Mouse (Mus musculus): ENCODE data around the gene Fgd2. TPM values are rescaled to one million over a fixed set of nuclear protein-coding genes. Genes with fewer than 3 reads are reported as not detected.
"Not testable (repeated sequence)": the region's sequence is repeated elsewhere in the genome, so short reads cannot be mapped to it uniquely, and the experiment has no call there.

The Fgd2 gene
- polyA plus RNA-seq, 1 experiment, result 268 TPM

DNA sequence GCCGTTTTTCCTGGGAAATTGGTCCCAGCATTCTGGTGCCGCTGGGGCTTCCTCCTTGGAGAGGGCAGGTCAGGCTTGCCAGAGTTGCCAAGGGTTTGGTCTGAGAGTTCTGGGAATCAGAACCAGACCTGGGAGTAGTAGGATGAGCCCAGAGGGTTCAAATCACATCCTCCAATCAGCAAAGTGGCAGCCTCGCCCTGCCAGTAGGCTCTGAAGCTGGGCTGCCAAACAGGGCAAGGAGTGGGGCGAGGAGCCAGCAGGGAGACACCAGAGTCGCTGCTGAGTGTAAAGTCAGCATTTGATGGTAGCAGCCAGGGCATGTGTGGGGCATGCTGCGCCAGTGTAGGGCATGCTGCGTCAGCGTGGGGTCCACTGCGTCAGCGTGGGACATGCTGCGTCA is 28.3 kb downstream of the Fgd2 start:
- peaks cover 8% of the 10 kb centered on the region; the same call in 1 of the 2 replicates for H3K4me1 ChIP-seq (ENCODE audit: control insufficient read depth, insufficient read depth, insufficient read length)
- no peak overlapping the region for H3K4me3 ChIP-seq (ENCODE audit: extremely low read depth, insufficient read depth, insufficient read length)
- no peak overlapping the region for H3K27ac ChIP-seq (ENCODE audit: insufficient read depth, low read length)
- 89% methylated on average over 11 of the region's 11 CpGs for WGBS
- no peaks in the 10 kb centered on the region for H3K36me3 ChIP-seq (ENCODE audit: control insufficient read depth, insufficient read depth, low read length)
- DNase-seq (ENCODE audit: low read depth in 1 of 2, low spot score in 2 of 2), result no peak
- no peaks in the 10 kb centered on the region for H3K27me3 ChIP-seq (ENCODE audit: control insufficient read depth, insufficient read depth, low read length)
- no peak for TF ChIP-seq CTCF (IDR thresholded peaks at IDR 0.05; ENCODE audit: extremely low read depth, insufficient read depth, insufficient read length, insufficient replicate concordance)
- TF ChIP-seq POLR2A (IDR thresholded peaks at IDR 0.05; ENCODE audit: low read depth, low read length), result no peak

DNA sequence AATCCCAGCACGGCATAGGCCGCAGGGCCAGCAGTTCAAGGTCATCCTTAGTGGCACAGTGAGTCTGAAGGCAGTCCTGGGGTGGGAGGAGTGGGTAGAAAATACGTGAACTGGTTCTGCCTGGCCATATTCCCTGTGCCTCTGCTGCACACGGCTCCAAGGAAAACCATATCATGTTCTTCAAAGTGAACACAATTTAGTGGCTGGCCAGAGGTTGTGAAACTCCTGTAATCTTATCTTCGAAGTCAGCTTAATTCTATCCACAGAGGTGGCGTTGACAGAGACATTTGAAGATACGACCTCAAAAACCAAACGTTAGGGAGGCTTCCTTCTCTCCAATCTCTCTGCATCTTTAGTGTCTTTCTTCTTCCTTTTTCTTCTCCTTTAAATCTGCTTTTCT is 30.6 kb downstream of the Fgd2 start:
- TF ChIP-seq CTCF (IDR thresholded peaks at IDR 0.05; ENCODE audit: extremely low read depth, insufficient read depth, insufficient read length, insufficient replicate concordance), result no peak
- TF ChIP-seq POLR2A (IDR thresholded peaks at IDR 0.05; ENCODE audit: low read depth, low read length), result no peak
- Histone ChIP-seq H3K27me3 (ENCODE audit: control insufficient read depth, insufficient read depth, low read length) (no peaks in the 10 kb centered on the region), H3K4me1 (ENCODE audit: control insufficient read depth, insufficient read depth, insufficient read length) (peaks cover 28% of the 10 kb centered on the region), H3K36me3 (ENCODE audit: control insufficient read depth, insufficient read depth, low read length) (no peaks in the 10 kb centered on the region), H3K4me3 (ENCODE audit: extremely low read depth, insufficient read depth, insufficient read length) (no peak overlapping the region), H3K27ac (ENCODE audit: insufficient read depth, low read length) (no peak overlapping the region)
- DNase-seq (ENCODE audit: low read depth in 1 of 2, low spot score in 2 of 2), result no peak
- WGBS, result 64% methylated on average over 8 of the region's 8 CpGs

DNA sequence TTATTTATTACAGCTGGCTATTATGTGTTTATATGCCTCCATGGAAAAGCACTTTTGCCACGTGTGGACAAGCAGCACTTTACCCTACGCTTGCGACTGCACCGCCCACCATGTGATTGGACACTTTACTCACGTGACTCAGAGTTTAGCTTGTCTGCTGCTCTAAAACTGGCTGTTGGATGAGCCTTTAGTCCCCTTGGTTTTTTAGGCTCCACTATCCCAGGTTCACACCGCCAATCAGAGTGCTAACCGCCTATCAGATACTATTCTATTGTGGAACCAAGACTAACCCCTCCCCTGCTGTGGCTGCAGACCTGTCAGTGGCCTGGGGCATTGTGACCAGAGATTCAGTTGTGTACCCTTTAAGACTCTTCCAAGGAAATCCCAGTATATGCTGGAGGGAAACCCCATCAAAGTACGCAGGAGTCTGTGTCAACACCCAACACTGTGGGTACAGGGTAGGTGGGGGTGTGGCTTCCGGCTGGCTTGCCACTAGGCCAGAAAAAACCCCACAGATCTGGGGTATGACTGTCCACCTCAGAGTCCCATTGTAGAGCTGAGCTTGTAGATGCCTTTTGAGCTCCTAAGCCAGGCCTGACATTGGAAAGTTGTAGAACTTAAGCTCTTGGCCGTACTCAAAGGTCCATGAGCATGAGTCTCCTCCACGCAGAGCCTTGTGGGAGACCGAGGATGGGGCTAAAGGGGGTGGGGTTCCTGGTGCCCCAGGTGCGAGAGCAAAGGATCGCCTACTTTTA is 32.8 kb downstream of the Fgd2 start:
- no peak overlapping the region; the same call in 1 of the 2 replicates for H3K4me3 ChIP-seq (ENCODE audit: extremely low read depth, insufficient read depth, insufficient read length)
- WGBS, result 26% methylated on average over 14 of the region's 14 CpGs
- H3K27me3 ChIP-seq (ENCODE audit: control insufficient read depth, insufficient read depth, low read length), result no peaks in the 10 kb centered on the region
- no peaks in the 10 kb centered on the region for H3K36me3 ChIP-seq (ENCODE audit: control insufficient read depth, insufficient read depth, low read length)
- DNase-seq (ENCODE audit: low read depth in 1 of 2, low spot score in 2 of 2), result peak; percentile 60 to 71
- peaks cover 40% of the 10 kb centered on the region for H3K4me1 ChIP-seq (ENCODE audit: control insufficient read depth, insufficient read depth, insufficient read length)
- TF ChIP-seq CTCF (IDR thresholded peaks at IDR 0.05; ENCODE audit: extremely low read depth, insufficient read depth, insufficient read length, insufficient replicate concordance) (no peak), POLR2A (IDR thresholded peaks at IDR 0.05; ENCODE audit: low read depth, low read length) (no peak)
- peak overlapping the region; percentile 92 for H3K27ac ChIP-seq (ENCODE audit: insufficient read depth, low read length)

DNA sequence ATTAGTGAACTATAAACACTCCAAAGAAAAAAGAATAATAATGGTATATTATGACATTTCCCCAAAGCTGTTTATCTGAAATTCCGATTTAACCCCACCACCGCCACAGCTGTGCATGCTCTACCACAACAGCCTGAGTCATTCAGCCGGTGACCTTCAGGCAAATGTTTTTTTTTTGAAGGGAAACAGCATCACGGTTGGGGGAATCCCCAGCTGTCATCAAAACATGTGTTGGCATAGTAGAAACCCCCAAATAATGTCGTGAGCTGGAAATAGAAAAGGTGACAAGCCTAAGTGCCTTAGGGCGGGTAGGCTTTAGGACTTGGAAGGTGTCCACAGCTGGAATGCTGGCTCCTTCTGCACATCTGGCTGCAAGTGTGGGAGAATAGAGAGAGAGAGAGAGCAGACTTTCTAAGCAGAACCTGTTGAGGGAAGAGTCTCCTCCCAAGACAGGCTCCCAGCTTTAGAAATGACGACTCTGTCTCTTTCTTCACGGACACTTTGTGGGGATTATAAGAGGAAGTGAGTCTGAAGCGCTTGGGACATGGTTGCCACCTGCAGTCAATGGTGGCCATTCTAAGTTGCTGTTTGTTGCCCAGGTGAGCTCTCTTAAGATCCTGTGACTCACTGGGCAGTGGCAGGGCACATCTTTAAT is 33.5 kb downstream of the Fgd2 start:
- TF ChIP-seq CTCF (IDR thresholded peaks at IDR 0.05; ENCODE audit: extremely low read depth, insufficient read depth, insufficient read length, insufficient replicate concordance) (no peak), POLR2A (IDR thresholded peaks at IDR 0.05; ENCODE audit: low read depth, low read length) (no peak)
- WGBS, result 2% methylated on average over 9 of the region's 9 CpGs
- Histone ChIP-seq H3K27ac (ENCODE audit: insufficient read depth, low read length) (peak overlapping the region; percentile 92), H3K4me3 (ENCODE audit: extremely low read depth, insufficient read depth, insufficient read length) (no peak overlapping the region), H3K27me3 (ENCODE audit: control insufficient read depth, insufficient read depth, low read length) (no peaks in the 10 kb centered on the region), H3K36me3 (ENCODE audit: control insufficient read depth, insufficient read depth, low read length) (no peaks in the 10 kb centered on the region), H3K4me1 (ENCODE audit: control insufficient read depth, insufficient read depth, insufficient read length) (peaks cover 40% of the 10 kb centered on the region)
- DNase-seq (ENCODE audit: low read depth in 1 of 2, low spot score in 2 of 2), result peak; percentile 80 to 90

DNA sequence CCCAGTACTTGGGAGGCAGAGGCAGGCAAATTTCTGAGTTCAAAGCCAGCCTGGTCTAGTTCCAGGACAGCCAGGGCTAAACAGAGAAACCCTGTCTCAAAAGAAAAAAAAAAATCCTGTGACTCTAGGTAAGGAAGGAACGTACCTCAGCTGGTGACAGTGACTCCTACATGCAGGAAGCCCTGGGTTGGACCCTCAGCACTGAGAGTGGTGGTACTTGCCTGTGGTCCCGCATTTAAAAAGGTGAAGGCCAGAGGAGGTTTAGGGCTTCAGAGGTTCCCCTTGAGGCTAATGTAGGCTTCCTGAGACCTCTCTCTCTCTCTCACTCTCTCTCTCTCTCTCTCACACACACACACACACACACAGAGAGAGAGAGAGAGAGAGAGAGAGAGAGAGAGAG is 34.0 kb downstream of the Fgd2 start:
- WGBS, result 22% methylated on average over 2 of the region's 2 CpGs
- not testable (repeated sequence) for H3K27me3 ChIP-seq (ENCODE audit: control insufficient read depth, insufficient read depth, low read length); H3K36me3 ChIP-seq (ENCODE audit: control insufficient read depth, insufficient read depth, low read length); H3K4me3 ChIP-seq (ENCODE audit: extremely low read depth, insufficient read depth, insufficient read length)
- DNase-seq (ENCODE audit: low read depth in 1 of 2, low spot score in 2 of 2), result peak in 1 of 2 experiments; percentile 31
- H3K27ac ChIP-seq (ENCODE audit: insufficient read depth, low read length), result peak overlapping the region; percentile 92
- H3K4me1 ChIP-seq (ENCODE audit: control insufficient read depth, insufficient read depth, insufficient read length), result peaks cover 40% of the 10 kb centered on the region

DNA sequence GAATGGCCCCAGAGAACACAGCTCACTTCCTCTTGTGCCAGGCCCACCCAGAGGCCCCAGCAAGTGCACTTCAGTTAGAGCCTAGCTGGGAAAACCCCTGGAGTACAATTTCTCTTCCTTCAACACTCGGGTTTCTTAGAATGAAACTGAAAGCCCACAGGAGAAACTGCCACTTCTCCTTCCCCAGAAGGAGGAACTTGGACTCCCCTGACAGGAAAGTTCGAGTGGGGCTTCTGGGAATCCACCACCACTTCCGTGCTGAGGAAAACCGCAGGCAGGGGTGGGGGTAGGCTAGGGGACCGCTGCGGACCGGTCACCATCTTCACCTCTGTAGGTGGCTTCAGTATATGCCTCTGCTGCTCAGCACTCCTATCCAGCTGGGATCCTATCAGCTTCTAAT is 34.7 kb downstream of the Fgd2 start:
- Histone ChIP-seq H3K27me3 (ENCODE audit: control insufficient read depth, insufficient read depth, low read length) (no peaks in the 10 kb centered on the region), H3K36me3 (ENCODE audit: control insufficient read depth, insufficient read depth, low read length) (no peaks in the 10 kb centered on the region), H3K4me1 (ENCODE audit: control insufficient read depth, insufficient read depth, insufficient read length) (peaks cover 40% of the 10 kb centered on the region), H3K4me3 (ENCODE audit: extremely low read depth, insufficient read depth, insufficient read length) (no peak overlapping the region), H3K27ac (ENCODE audit: insufficient read depth, low read length) (peak overlapping the region; percentile 92)
- TF ChIP-seq POLR2A (IDR thresholded peaks at IDR 0.05; ENCODE audit: low read depth, low read length), result no peak
- TF ChIP-seq CTCF (IDR thresholded peaks at IDR 0.05; ENCODE audit: extremely low read depth, insufficient read depth, insufficient read length, insufficient replicate concordance), result no peak
- 0% methylated on average over 7 of the region's 7 CpGs for WGBS
- peak; percentile 83 for DNase-seq (ENCODE audit: low read depth in 1 of 2, low spot score in 2 of 2)
